Mouse (Mus musculus): ENCODE measurements at regions not wholly inside any gene's neighbourhood (a gene's known extent, or its start where the extent isn't known, plus 50 kb on each side); places are given as distances from the start of the nearest gene placed in this dataset.

- TF ChIP-seq CTCF (IDR thresholded peaks at IDR 0.05; ENCODE audit: low read depth) (no peak), EP300 (optimal IDR thresholded peaks at IDR 0.05) (no peak)
Observed at GRCm38 (mm10) chr6:53199474-53199873, 87.6 kb upstream of the Creb5 start.
